Mouse (Mus musculus) myocyte (in vitro differentiated cells): Measurements from ENCODE around the gene Prkaa2. TPM values are rescaled to one million over a fixed set of nuclear protein-coding genes. Genes with fewer than 3 reads are reported as not detected.

Experiments
- H3K27me3 ChIP-seq: one replicate; pipeline ENCODE4 v1.6.1; 2011; ENCODE audit not compliant: control insufficient read depth, insufficient read depth, insufficient read length
- H3K36me3 ChIP-seq: one replicate; pipeline ENCODE4 v1.6.1; 2011; ENCODE audit not compliant: control insufficient read depth, insufficient read depth
- H3K4me2 ChIP-seq: one replicate; pipeline ENCODE4 v1.6.1; 2011; ENCODE audit warnings: low read depth, control low read depth
- H3K4me3 ChIP-seq: one replicate; pipeline ENCODE4 v1.5.1; 2011; ENCODE audit warnings: mild to moderate bottlenecking, control low read depth, moderate library complexity
- H3K79me2 ChIP-seq: one replicate; pipeline ENCODE4 v1.6.1; 2011; ENCODE audit not compliant: control insufficient read depth, insufficient read depth
- H3ac ChIP-seq: one replicate; pipeline ENCODE4 v1.6.1; 2011; ENCODE audit not compliant: control insufficient read depth, insufficient read length
- CEBPB ChIP-seq: IDR thresholded peaks from 2 replicates; pipeline ENCODE4 v1.6.1; 2011; ENCODE audit warnings: mild to moderate bottlenecking, moderate library complexity; ENCODE audit not compliant: poor library complexity, insufficient read depth, severe bottlenecking
- E2F4 ChIP-seq: IDR thresholded peaks from one replicate; pipeline ENCODE4 v1.6.1; 2011; ENCODE audit warnings: mild to moderate bottlenecking, control low read depth, moderate library complexity; ENCODE audit not compliant: insufficient read depth
- MAX ChIP-seq: IDR thresholded peaks from one replicate; pipeline ENCODE4 v1.6.1; 2011; ENCODE audit warnings: low read depth, mild to moderate bottlenecking, control low read depth
- MYOD1 ChIP-seq, 3 experiments: IDR thresholded peaks; one replicate each; pipeline ENCODE4 v1.6.1; 2011; ENCODE audit warnings: control low read depth in 2 of 3, low read depth in 2 of 3, mild to moderate bottlenecking in 2 of 3, moderate library complexity in 1 of 3; ENCODE audit not compliant: insufficient read length in 2 of 3, control insufficient read depth in 1 of 3
- MYOG ChIP-seq, 3 experiments: IDR thresholded peaks; one replicate each; pipeline ENCODE4 v1.6.1; 2011; ENCODE audit warnings: control low read depth in 2 of 3, low read depth in 2 of 3, mild to moderate bottlenecking in 2 of 3; ENCODE audit not compliant: insufficient read length in 2 of 3, control insufficient read depth in 1 of 3, insufficient read depth in 1 of 3
- POLR2A ChIP-seq: IDR thresholded peaks from one replicate; pipeline ENCODE4 v1.6.1; 2011; ENCODE audit warnings: low read depth, mild to moderate bottlenecking, control low read depth, moderate library complexity; ENCODE audit not compliant: insufficient read length
- POLR2AphosphoS2 ChIP-seq: IDR thresholded peaks from one replicate; pipeline ENCODE4 v1.6.1; 2011; ENCODE audit warnings: low read depth, control low read depth; ENCODE audit not compliant: insufficient read length
- REST ChIP-seq: IDR thresholded peaks from one replicate; pipeline ENCODE4 v1.6.1; 2011; ENCODE audit warnings: mild to moderate bottlenecking, control low read depth, moderate library complexity; ENCODE audit not compliant: insufficient read depth, insufficient read length
- SRF ChIP-seq: IDR thresholded peaks from one replicate; pipeline ENCODE4 v1.6.1; 2011; ENCODE audit warnings: low read depth; ENCODE audit not compliant: control insufficient read depth, insufficient read length
- TCF12 ChIP-seq: IDR thresholded peaks from one replicate; pipeline ENCODE4 v1.6.1; 2011; ENCODE audit warnings: mild to moderate bottlenecking, control low read depth; ENCODE audit not compliant: poor library complexity, insufficient read depth, severe bottlenecking
- TCF3 ChIP-seq: IDR thresholded peaks from one replicate; pipeline ENCODE4 v1.6.1; 2011; ENCODE audit warnings: low read depth, control low read depth; ENCODE audit not compliant: insufficient read length
- USF1 ChIP-seq: IDR thresholded peaks from one replicate; pipeline ENCODE4 v1.6.1; 2011; ENCODE audit warnings: low read depth, mild to moderate bottlenecking, control low read depth, moderate library complexity
- polyA plus RNA-seq: library from polyadenylated mRNA; unstranded; fragments of >200 nt; fragmentation: generic; extraction: Trizol; gene quantifications from one replicate; pipeline ENCODE4 v1.2.1, GENCODE M21; 2012; ENCODE audit warnings: missing spikeins

The Prkaa2 gene
- polyA plus RNA-seq, 1 experiment = 2.2 TPM

- H3K4me2 ChIP-seq = no peak overlapping the region
- H3K27me3 ChIP-seq = no peaks in the 10 kb centered on the region
- TF ChIP-seq TCF3 = no peak
- TF ChIP-seq POLR2AphosphoS2 = no peak
- TF ChIP-seq POLR2A = no peak
- no peak for TF ChIP-seq SRF
- TF ChIP-seq TCF12 = no peak
- TF ChIP-seq CEBPB = no peak
- no peak for TF ChIP-seq MAX
- no peak for TF ChIP-seq MYOG (IDR thresholded peaks at IDR 0.05; ENCODE audit: control insufficient read depth in 1 of 3, insufficient read depth in 1 of 3, insufficient read length in 2 of 3, low read depth in 2 of 3)
- no peak for TF ChIP-seq REST
- TF ChIP-seq USF1 = no peak
- no peaks in the 10 kb centered on the region for H3K79me2 ChIP-seq
- H3ac ChIP-seq = no peak overlapping the region
- H3K36me3 ChIP-seq = no peaks in the 10 kb centered on the region
- H3K4me3 ChIP-seq = no peak overlapping the region
Observed at GRCm38 (mm10) chr4:105050041-105050440, 59.6 kb downstream of the Prkaa2 start.

GRCm38 (mm10) chr4:105034259-105034658 lies 75.4 kb downstream of the Prkaa2 start:
- no peaks in the 10 kb centered on the region for H3K27me3 ChIP-seq
- H3K4me3 ChIP-seq = no peak overlapping the region
- no peak overlapping the region for H3ac ChIP-seq
- TF ChIP-seq POLR2AphosphoS2 (no peak), USF1 (no peak), MAX (no peak), POLR2A (no peak), MYOG (IDR thresholded peaks at IDR 0.05; ENCODE audit: control insufficient read depth in 1 of 3, insufficient read depth in 1 of 3, insufficient read length in 2 of 3, low read depth in 2 of 3) (no peak), REST (no peak), MYOD1 (IDR thresholded peaks at IDR 0.05; ENCODE audit: control insufficient read depth in 1 of 3, insufficient read length in 2 of 3, low read depth in 2 of 3) (no peak), TCF3 (no peak), CEBPB (no peak), TCF12 (no peak), E2F4 (no peak), SRF (no peak)
- H3K79me2 ChIP-seq = no peaks in the 10 kb centered on the region
- no peaks in the 10 kb centered on the region for H3K36me3 ChIP-seq
- H3K4me2 ChIP-seq = no peak overlapping the region

- TF ChIP-seq REST (no peak), MAX (no peak), POLR2A (no peak), TCF3 (no peak), USF1 (no peak), TCF12 (no peak)
- no peaks in the 10 kb centered on the region for H3K79me2 ChIP-seq
Observed at GRCm38 (mm10) chr4:105033153-105033552, 76.5 kb downstream of the Prkaa2 start.

GRCm38 (mm10) chr4:105031104-105031503 lies 78.6 kb downstream of the Prkaa2 start:
- TF ChIP-seq TCF3 = no peak
- Histone ChIP-seq H3K36me3 (no peaks in the 10 kb centered on the region), H3K27me3 (no peaks in the 10 kb centered on the region), H3K79me2 (no peaks in the 10 kb centered on the region), H3K4me2 (no peak overlapping the region), H3ac (no peak overlapping the region), H3K4me3 (no peak overlapping the region)

More at GRCm38 (mm10) chr4:105033153-105033552, 76.5 kb downstream of the Prkaa2 start:
- Histone ChIP-seq H3K36me3 (no peaks in the 10 kb centered on the region), H3ac (no peak overlapping the region), H3K4me2 (no peak overlapping the region), H3K27me3 (no peaks in the 10 kb centered on the region), H3K4me3 (no peak overlapping the region)

- TF ChIP-seq POLR2A = no peak
- no peak for TF ChIP-seq E2F4
- TF ChIP-seq CEBPB = no peak
- TF ChIP-seq MYOG (IDR thresholded peaks at IDR 0.05; ENCODE audit: control insufficient read depth in 1 of 3, insufficient read depth in 1 of 3, insufficient read length in 2 of 3, low read depth in 2 of 3) = no peak
- no peak for TF ChIP-seq USF1
- no peak for TF ChIP-seq MAX
- TF ChIP-seq TCF3 = no peak
- TF ChIP-seq SRF = no peak
- TF ChIP-seq MYOD1 (IDR thresholded peaks at IDR 0.05; ENCODE audit: control insufficient read depth in 1 of 3, insufficient read length in 2 of 3, low read depth in 2 of 3) = no peak
- TF ChIP-seq TCF12 = no peak
- TF ChIP-seq REST = no peak
- no peak for TF ChIP-seq POLR2AphosphoS2
- Histone ChIP-seq H3K4me3 (no peak overlapping the region), H3K4me2 (no peak overlapping the region), H3K79me2 (no peaks in the 10 kb centered on the region), H3K27me3 (no peaks in the 10 kb centered on the region), H3ac (no peak overlapping the region), H3K36me3 (no peaks in the 10 kb centered on the region)
Observed at GRCm38 (mm10) chr4:105027278-105027677, 82.4 kb downstream of the Prkaa2 start.
